Mouse (Mus musculus): ENCODE measurements around the gene Kcnc1. TPM values are rescaled to one million over a fixed set of nuclear protein-coding genes. Genes with fewer than 3 reads are reported as not detected.

Kcnc1 gene
- total and polyA plus RNA-seq, 2 experiments from 2014 or later: 25.0 to 43.7 TPM

GRCm38 (mm10) chr7:46433874-46434273 is 37.6 kb downstream of the Kcnc1 start:
- Histone ChIP-seq H3K4me1 (ENCODE audit: insufficient read depth, low read length) (no peaks in the 10 kb centered on the region; the same call in 1 of the 2 replicates), H3K4me2 (ENCODE audit: low read depth, low read length) (no peak overlapping the region), H3K27ac (peak overlapping the region; percentile 60), H3K9me3 (ENCODE audit: low read length) (no peaks in the 10 kb centered on the region), H3K9ac (replicated peaks; ENCODE audit: low read length) (no peak overlapping the region), H3K36me3 (ENCODE audit: insufficient read depth, low read length) (peaks cover 8% of the 10 kb centered on the region; the same call in 1 of the 2 replicates), H3K27me3 (ENCODE audit: insufficient read depth, low read length) (no peaks in the 10 kb centered on the region), H3K4me3 (ENCODE audit: low read length) (no peak overlapping the region)
- TF ChIP-seq CTCF (IDR thresholded peaks at IDR 0.05; ENCODE audit: low read depth): no peak
- DNase-seq (ENCODE audit: low spot score): no peak
- WGBS: 30% methylated on average over 5 of the region's 5 CpGs
- peak; percentile 73 for ATAC-seq

- 94% methylated on average over 5 of the region's 5 CpGs for WGBS
- DNase-seq (ENCODE audit: low spot score) (no peak), ATAC-seq (no peak)
- TF ChIP-seq CTCF (IDR thresholded peaks at IDR 0.05; ENCODE audit: low read depth): peak; percentile 11; the same call in 1 of the 2 replicates
- no peaks in the 10 kb centered on the region; the same call in 1 of the 2 replicates for H3K4me1 ChIP-seq (ENCODE audit: insufficient read depth, low read length)
- H3K9ac ChIP-seq (replicated peaks; ENCODE audit: low read length): no peak overlapping the region
- no peak overlapping the region for H3K4me3 ChIP-seq (ENCODE audit: low read length)
- peaks cover 8% of the 10 kb centered on the region; the same call in 1 of the 2 replicates for H3K36me3 ChIP-seq (ENCODE audit: insufficient read depth, low read length)
- H3K27ac ChIP-seq: no peak overlapping the region
- H3K4me2 ChIP-seq (ENCODE audit: low read depth, low read length): no peak overlapping the region
- no peaks in the 10 kb centered on the region for H3K9me3 ChIP-seq (ENCODE audit: low read length)
- H3K27me3 ChIP-seq (ENCODE audit: insufficient read depth, low read length): no peaks in the 10 kb centered on the region
These were observed 39.5 kb downstream of the Kcnc1 start for GRCm38 (mm10) chr7:46435833-46436232.

- DNase-seq (ENCODE audit: low spot score) (no peak), ATAC-seq (no peak)
- Histone ChIP-seq H3K9me3 (ENCODE audit: low read length) (no peaks in the 10 kb centered on the region), H3K27me3 (ENCODE audit: insufficient read depth, low read length) (no peaks in the 10 kb centered on the region), H3K36me3 (ENCODE audit: insufficient read depth, low read length) (peaks cover 8% of the 10 kb centered on the region; the same call in 1 of the 2 replicates), H3K4me3 (ENCODE audit: low read length) (no peak overlapping the region), H3K4me1 (ENCODE audit: insufficient read depth, low read length) (no peaks in the 10 kb centered on the region), H3K9ac (replicated peaks; ENCODE audit: low read length) (no peak overlapping the region), H3K4me2 (ENCODE audit: low read depth, low read length) (no peak overlapping the region), H3K27ac (no peak overlapping the region)
- WGBS: 64% methylated on average over 9 of the region's 9 CpGs
- no peak for TF ChIP-seq CTCF (IDR thresholded peaks at IDR 0.05; ENCODE audit: low read depth)
These were observed 42.3 kb downstream of the Kcnc1 start for GRCm38 (mm10) chr7:46438537-46439141.

GRCm38 (mm10) chr7:46443163-46443562 is 46.9 kb downstream of the Kcnc1 start:
- peaks cover 5% of the 10 kb centered on the region; the same call in 1 of the 2 replicates for H3K4me1 ChIP-seq (ENCODE audit: insufficient read depth, low read length)
- ATAC-seq (no peak), DNase-seq (ENCODE audit: low spot score) (no peak)
- H3K36me3 ChIP-seq (ENCODE audit: insufficient read depth, low read length): no peaks in the 10 kb centered on the region
- no peak overlapping the region for H3K27ac ChIP-seq
- no peaks in the 10 kb centered on the region for H3K27me3 ChIP-seq (ENCODE audit: insufficient read depth, low read length)
- no peak overlapping the region for H3K4me3 ChIP-seq (ENCODE audit: low read length)
- no peak overlapping the region for H3K9ac ChIP-seq (replicated peaks; ENCODE audit: low read length)
- H3K4me2 ChIP-seq (ENCODE audit: low read depth, low read length): no peak overlapping the region
- no peaks in the 10 kb centered on the region for H3K9me3 ChIP-seq (ENCODE audit: low read length)
- TF ChIP-seq CTCF (IDR thresholded peaks at IDR 0.05; ENCODE audit: low read depth): no peak
- WGBS: 82% methylated on average over 10 of the region's 10 CpGs

- Histone ChIP-seq H3K4me2 (ENCODE audit: low read depth, low read length) (no peak overlapping the region), H3K27me3 (ENCODE audit: insufficient read depth, low read length) (no peaks in the 10 kb centered on the region), H3K4me1 (ENCODE audit: insufficient read depth, low read length) (peaks cover 14% of the 10 kb centered on the region; the same call in 1 of the 2 replicates), H3K9me3 (ENCODE audit: low read length) (no peaks in the 10 kb centered on the region), H3K36me3 (ENCODE audit: insufficient read depth, low read length) (no peaks in the 10 kb centered on the region), H3K4me3 (ENCODE audit: low read length) (no peak overlapping the region), H3K27ac (no peak overlapping the region), H3K9ac (replicated peaks; ENCODE audit: low read length) (no peak overlapping the region)
- DNase-seq (ENCODE audit: low spot score) (no peak), ATAC-seq (no peak)
- 76% methylated on average over 6 of the region's 6 CpGs for WGBS
- no peak for TF ChIP-seq CTCF (IDR thresholded peaks at IDR 0.05; ENCODE audit: low read depth)
These were observed 49.6 kb downstream of the Kcnc1 start for GRCm38 (mm10) chr7:46445896-46446295.

GRCm38 (mm10) chr7:46447473-46448165 is 51.3 kb downstream of the Kcnc1 start:
- WGBS: 42% methylated on average over 9 of the region's 9 CpGs
- ATAC-seq (no peak), DNase-seq (ENCODE audit: low spot score) (no peak)
- H3K9ac ChIP-seq (replicated peaks; ENCODE audit: low read length): no peak overlapping the region
- TF ChIP-seq CTCF (IDR thresholded peaks at IDR 0.05; ENCODE audit: low read depth): no peak
- no peak overlapping the region for H3K27ac ChIP-seq
- H3K4me2 ChIP-seq (ENCODE audit: low read depth, low read length): no peak overlapping the region
- no peaks in the 10 kb centered on the region for H3K27me3 ChIP-seq (ENCODE audit: insufficient read depth, low read length)
- H3K9me3 ChIP-seq (ENCODE audit: low read length): no peaks in the 10 kb centered on the region
- peaks cover 14% of the 10 kb centered on the region; the same call in 1 of the 2 replicates for H3K4me1 ChIP-seq (ENCODE audit: insufficient read depth, low read length)
- H3K36me3 ChIP-seq (ENCODE audit: insufficient read depth, low read length): no peaks in the 10 kb centered on the region
- H3K4me3 ChIP-seq (ENCODE audit: low read length): no peak overlapping the region

All from hindbrain, postnatal 0 days (tissue).